In genomic region chr9:100440111-100440790, GRCm38 (mm10) we compare ENCODE assay signal across 8 mouse cellular contexts. TPM values are rescaled to one million over a fixed set of nuclear protein-coding genes. Genes with fewer than 3 reads are reported as not detected.
DNase-seq lines count a peak whose midpoint lies in the region; ATAC-seq and TF ChIP-seq lines count a peak whose summit lies in the region.

No protein-coding gene starts in this region.

- no peak overlapping the region for H3K9ac ChIP-seq in intestine, embryonic 15.5 days
- no peak overlapping the region for H3K9ac ChIP-seq in midbrain, embryonic 11.5 days (ENCODE audit: low read length)

- intact Hi-C loops in gastrocnemius, adult 2 months (cut with DNase I): no loop called here

- H3K4me3 ChIP-seq in gastrocnemius, adult 2 months: 0 out of 2 replicates have a peak overlapping the region, but pooled peaks have one; percentile 7
- H3K4me3 ChIP-seq in intestine, embryonic 15.5 days (replicated peaks): no peak overlapping the region
- no peak overlapping the region for H3K4me3 ChIP-seq in midbrain, embryonic 11.5 days (ENCODE audit: low read depth, low read length)

- 49% methylated on average over 9 of the region's 9 CpGs for WGBS in intestine, embryonic 15.5 days
- 63% methylated on average over 9 of the region's 9 CpGs for WGBS in midbrain, embryonic 11.5 days

- no peak overlapping the region for H3K4me2 ChIP-seq in intestine, embryonic 15.5 days (replicated peaks)
- H3K4me2 ChIP-seq in midbrain, embryonic 11.5 days: peak overlapping the region; percentile 15; the same call in 1 of the 2 replicates

- no peaks in the 10 kb centered on the region for H3K27me3 ChIP-seq in intestine, embryonic 15.5 days (replicated peaks)
- H3K27me3 ChIP-seq in midbrain, embryonic 11.5 days (ENCODE audit: control insufficient read depth, insufficient read depth, low read length): no peaks in the 10 kb centered on the region

- 0 out of 2 replicates have a peak, but pooled peaks cover 3% of the 10 kb centered on the region for H3K4me1 ChIP-seq in intestine, embryonic 15.5 days (replicated peaks)
- H3K4me1 ChIP-seq in midbrain, embryonic 11.5 days (ENCODE audit: control insufficient read depth, insufficient read depth, low read length): peaks cover 12% of the 10 kb centered on the region

- ATAC-seq in intestine, embryonic 15.5 days: peak; percentile 17; the same call in 1 of the 2 replicates
- peak; percentile 86 for ATAC-seq in midbrain, embryonic 11.5 days (ENCODE audit: low FRiP score)

- H3K27ac ChIP-seq in gastrocnemius, adult 2 months: no peak overlapping the region
- H3K27ac ChIP-seq in intestine, embryonic 15.5 days: no peak overlapping the region
- peak overlapping the region; percentile 75 for H3K27ac ChIP-seq in midbrain, embryonic 11.5 days (ENCODE audit: low read depth, low read length)

- no peaks in the 10 kb centered on the region for H3K36me3 ChIP-seq in intestine, embryonic 15.5 days
- no peaks in the 10 kb centered on the region for H3K36me3 ChIP-seq in midbrain, embryonic 11.5 days (ENCODE audit: control insufficient read depth, insufficient read depth, low read length)

- TF ChIP-seq CTCF in gastrocnemius, adult 2 months (IDR thresholded peaks at IDR 0.05): no peak

- H3K9me3 ChIP-seq in intestine, embryonic 15.5 days: no peaks in the 10 kb centered on the region
- no peaks in the 10 kb centered on the region for H3K9me3 ChIP-seq in midbrain, embryonic 11.5 days (ENCODE audit: control insufficient read depth, low read length)

- peak; percentile 59 for DNase-seq in gastrocnemius, adult 2 months
- no peak for DNase-seq in gastrocnemius, adult 8-10 months (ENCODE audit: low spot score in 2 of 2)
- DNase-seq in adrenal gland, adult 2 months: peak; percentile 63
- DNase-seq in frontal cortex, postnatal 10 days (ENCODE audit: low spot score in 2 of 2): peak; percentile 43 to 56
- DNase-seq in midbrain, embryonic 11.5 days (ENCODE audit: low spot score, missing footprints): peak; percentile 85
- DNase-seq in testis, postnatal 14 days (ENCODE audit: low spot score): peak; percentile 32
- no peak for DNase-seq in kidney, adult 18-20 months

RNA-seq across cellular contexts. Expression of gene Il20rb, which starts 46.3 kb away (rescaled TPM):
- total RNA-seq in gastrocnemius, adult 2 months (2021): 1 to 10 TPM; 1.3 to 1.9 TPM
- 1 to 10 TPM in 2 of 4 experiments, under 1 TPM in 2; 0.82 to 2.8 (median 1.4) TPM for total RNA-seq in gastrocnemius, adult 8-10 months (2022)
- 1 to 10 TPM in 1 of 2 experiments, under 1 TPM in 1; 0.52 to 1.8 TPM for total RNA-seq in adrenal gland, adult 2 months (2021)
- polyA plus RNA-seq in adrenal gland, adult 2 months (2012; rRNA removed): 0.42 and 0.70 TPM in 2 replicates
- polyA plus RNA-seq in intestine, embryonic 15.5 days (2015; fragmentation: Nextera tagmentation; extraction: Ambion mirVana): 1.3 and 1.4 TPM in 2 replicates
- polyA plus RNA-seq in midbrain, embryonic 11.5 days (2014; fragmentation: Nextera tagmentation; extraction: Ambion mirVana): 0.59 and 1.2 TPM in 2 replicates

Comparison
In these comparisons a context has a peak if more than half of its experiments do, and no peak if none do; other contexts are left out.
1. DNase-seq: peak in gastrocnemius, adult 2 months (single experiment), adrenal gland, adult 2 months (single experiment), frontal cortex, postnatal 10 days (2 of 2), midbrain, embryonic 11.5 days (single experiment) and testis, postnatal 14 days (single experiment); none in gastrocnemius, adult 8-10 months (0 of 2) and kidney, adult 18-20 months (single experiment).